Mouse (Mus musculus) myocyte (in vitro differentiated cells): ENCODE measurements at regions not wholly inside any gene's neighbourhood (a gene's known extent, or its start where the extent isn't known, plus 50 kb on each side); places are given as distances from the start of the nearest gene placed in this dataset.

Source experiments
- CEBPB ChIP-seq: IDR thresholded peaks from 2 replicates; pipeline ENCODE4 v1.6.1; 2011; ENCODE audit warnings: mild to moderate bottlenecking, moderate library complexity; ENCODE audit not compliant: poor library complexity, insufficient read depth, severe bottlenecking
- E2F4 ChIP-seq: IDR thresholded peaks from one replicate; pipeline ENCODE4 v1.6.1; 2011; ENCODE audit warnings: mild to moderate bottlenecking, control low read depth, moderate library complexity; ENCODE audit not compliant: insufficient read depth
- MAX ChIP-seq: IDR thresholded peaks from one replicate; pipeline ENCODE4 v1.6.1; 2011; ENCODE audit warnings: low read depth, mild to moderate bottlenecking, control low read depth
- MYOD1 ChIP-seq, 3 experiments: IDR thresholded peaks; one replicate each; pipeline ENCODE4 v1.6.1; 2011; ENCODE audit warnings: control low read depth in 2 of 3, low read depth in 2 of 3, mild to moderate bottlenecking in 2 of 3, moderate library complexity in 1 of 3; ENCODE audit not compliant: insufficient read length in 2 of 3, control insufficient read depth in 1 of 3
- MYOG ChIP-seq, 3 experiments: IDR thresholded peaks; one replicate each; pipeline ENCODE4 v1.6.1; 2011; ENCODE audit warnings: control low read depth in 2 of 3, low read depth in 2 of 3, mild to moderate bottlenecking in 2 of 3; ENCODE audit not compliant: insufficient read length in 2 of 3, control insufficient read depth in 1 of 3, insufficient read depth in 1 of 3
- POLR2A ChIP-seq: IDR thresholded peaks from one replicate; pipeline ENCODE4 v1.6.1; 2011; ENCODE audit warnings: low read depth, mild to moderate bottlenecking, control low read depth, moderate library complexity; ENCODE audit not compliant: insufficient read length
- POLR2AphosphoS2 ChIP-seq: IDR thresholded peaks from one replicate; pipeline ENCODE4 v1.6.1; 2011; ENCODE audit warnings: low read depth, control low read depth; ENCODE audit not compliant: insufficient read length
- REST ChIP-seq: IDR thresholded peaks from one replicate; pipeline ENCODE4 v1.6.1; 2011; ENCODE audit warnings: mild to moderate bottlenecking, control low read depth, moderate library complexity; ENCODE audit not compliant: insufficient read depth, insufficient read length
- SRF ChIP-seq: IDR thresholded peaks from one replicate; pipeline ENCODE4 v1.6.1; 2011; ENCODE audit warnings: low read depth; ENCODE audit not compliant: control insufficient read depth, insufficient read length
- TCF12 ChIP-seq: IDR thresholded peaks from one replicate; pipeline ENCODE4 v1.6.1; 2011; ENCODE audit warnings: mild to moderate bottlenecking, control low read depth; ENCODE audit not compliant: poor library complexity, insufficient read depth, severe bottlenecking
- USF1 ChIP-seq: IDR thresholded peaks from one replicate; pipeline ENCODE4 v1.6.1; 2011; ENCODE audit warnings: low read depth, mild to moderate bottlenecking, control low read depth, moderate library complexity

- TF ChIP-seq POLR2A = no peak
- TF ChIP-seq MAX = no peak
- TF ChIP-seq E2F4 = no peak
- TF ChIP-seq USF1 = no peak
- TF ChIP-seq MYOG (IDR thresholded peaks at IDR 0.05; ENCODE audit: control insufficient read depth in 1 of 3, insufficient read depth in 1 of 3, insufficient read length in 2 of 3, low read depth in 2 of 3) = no peak
- TF ChIP-seq CEBPB = no peak
- no peak for TF ChIP-seq POLR2AphosphoS2
- TF ChIP-seq MYOD1 (IDR thresholded peaks at IDR 0.05; ENCODE audit: control insufficient read depth in 1 of 3, insufficient read length in 2 of 3, low read depth in 2 of 3) = no peak
- TF ChIP-seq TCF12 = no peak
- TF ChIP-seq REST = no peak
- TF ChIP-seq SRF = no peak
These were observed 541.9 kb downstream of the Cdh10 start for GRCm38 (mm10) chr15:19360650-19361049.
